Mouse (Mus musculus) spleen, adult 12 weeks (tissue): ENCODE results near the gene Ucp3.
A peak's percentile ranks its signal among the peaks of the same experiment; 100 is the strongest.

ENCODE experiments used
- DNase-seq: peaks from one replicate; pipeline ENCODE4 v3.0.0; 2022; ENCODE audit warnings: low spot score

The Ucp3 gene

DNA sequence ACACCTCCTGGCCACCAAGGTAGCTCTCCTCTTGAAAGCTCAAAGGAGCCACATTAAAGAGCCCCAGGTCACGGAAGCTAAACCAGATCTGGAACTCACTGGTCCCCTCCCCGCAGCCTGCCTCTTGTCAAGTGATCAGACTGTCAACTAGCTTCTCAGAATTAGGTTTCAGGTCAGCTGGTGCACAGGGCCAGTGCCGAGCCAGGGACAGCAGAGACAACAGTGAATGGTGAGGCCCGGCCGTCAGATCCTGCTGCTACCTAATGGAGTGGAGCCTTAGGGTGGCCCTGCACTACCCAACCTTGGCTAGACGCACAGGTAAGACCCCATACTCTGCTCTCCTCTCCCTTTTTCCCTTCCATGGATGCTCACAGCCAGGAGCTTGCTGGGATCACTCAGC lies at the start of gene Ucp3:
Gene Ucp3, plus strand, starts transcription at position 214 of the 400 bp plus-strand sequence.
- DNase-seq: no peak

DNA sequence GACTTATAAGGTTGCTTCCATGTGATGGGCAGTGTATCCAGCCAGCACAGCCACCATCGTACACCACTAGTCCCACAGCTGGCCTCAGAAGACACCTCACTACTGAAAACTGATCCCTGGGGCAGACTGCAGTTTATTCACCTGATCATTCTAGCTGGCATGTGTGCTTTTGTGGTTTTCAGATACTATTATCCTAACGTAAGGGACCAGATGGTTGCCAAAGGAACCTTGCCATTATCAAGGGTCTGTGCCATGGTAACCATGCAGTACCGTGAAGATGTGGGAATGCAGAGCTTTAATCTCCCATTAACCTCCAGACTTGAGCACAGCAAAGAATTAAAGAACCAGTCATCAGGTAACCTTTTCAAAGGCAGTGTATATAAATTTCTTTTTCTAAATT lies 47.0 kb upstream of the Ucp3 start:
- DNase-seq: no peak

DNA sequence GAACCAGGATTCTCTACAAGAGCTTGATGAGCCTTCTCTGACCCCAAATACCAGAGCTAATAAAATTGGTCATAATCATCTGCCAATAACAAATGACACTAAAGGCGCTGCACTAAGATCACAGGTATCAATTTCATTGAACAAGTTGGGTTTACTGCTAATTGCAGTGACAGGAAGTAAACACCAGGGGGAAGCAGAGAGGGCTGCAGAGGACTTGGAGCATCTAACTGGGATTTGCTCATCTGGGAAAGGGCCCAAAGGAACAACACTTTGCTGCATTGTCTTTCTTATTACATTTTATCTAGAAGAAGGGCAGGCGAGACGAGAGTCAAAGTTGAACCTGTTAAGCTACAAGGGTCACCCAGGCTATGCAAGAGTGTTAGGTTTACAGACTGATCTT lies 43.7 kb upstream of the Ucp3 start:
- DNase-seq: peak; percentile 50

DNA sequence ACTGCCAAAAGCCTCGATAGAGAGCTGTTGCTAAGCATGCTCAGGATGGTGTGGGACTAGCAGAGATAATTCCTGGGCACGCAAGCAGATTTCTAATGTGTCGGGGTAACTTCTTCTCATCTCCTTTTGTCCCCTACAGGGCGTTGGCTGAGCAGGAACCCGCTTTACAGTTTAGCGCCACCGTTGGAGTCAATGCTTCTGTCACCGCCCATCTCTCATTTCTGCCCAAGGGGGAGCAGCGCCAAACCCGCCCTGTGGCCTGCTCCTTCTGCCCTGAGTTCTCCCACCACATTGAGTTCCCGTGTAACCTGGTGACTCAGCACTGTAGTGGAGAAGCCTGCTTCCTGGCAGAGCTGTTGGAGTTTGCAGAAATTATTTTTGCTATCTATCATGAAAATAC lies 42.9 kb upstream of the Ucp3 start:
- peak; percentile 30 for DNase-seq

DNA sequence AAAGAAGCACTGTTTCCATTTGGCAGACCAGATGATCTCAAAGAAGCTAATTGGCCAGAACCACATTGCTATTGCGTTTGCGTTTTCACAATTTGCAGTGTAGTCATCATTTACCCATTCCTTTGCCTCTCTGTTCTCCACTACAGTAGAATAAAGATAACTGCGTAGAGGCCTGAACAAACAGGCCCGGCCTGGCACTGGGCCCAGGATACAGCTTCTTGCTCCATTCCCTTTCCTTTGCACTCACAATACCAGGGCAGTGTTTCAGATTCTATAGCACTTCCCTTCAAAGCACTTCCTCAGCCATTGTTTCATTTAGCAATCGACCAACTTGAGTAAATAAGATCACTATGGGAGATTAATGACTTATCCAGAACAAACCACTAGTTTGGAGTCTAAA lies 41.7 kb upstream of the Ucp3 start:
- DNase-seq: peak; percentile 43

DNA sequence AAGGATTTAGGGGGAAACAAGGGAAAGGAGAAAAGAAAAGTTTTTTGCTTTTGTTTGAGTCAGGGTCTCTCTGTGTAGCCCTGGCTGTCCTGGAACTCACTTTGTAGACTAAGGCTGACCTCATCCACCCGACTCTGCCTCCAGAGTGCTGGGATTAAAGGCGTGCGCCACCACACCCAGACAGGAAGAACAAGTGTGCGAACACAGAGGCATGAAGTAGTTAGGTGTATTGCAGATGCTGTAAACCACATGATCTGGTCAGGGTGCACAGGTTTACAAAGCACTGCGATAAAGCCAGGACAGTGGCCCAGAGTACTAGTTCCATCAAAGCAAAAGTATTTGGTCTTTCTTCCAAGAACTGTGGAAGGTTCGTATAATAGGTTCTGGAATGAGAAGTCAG lies 39.5 kb upstream of the Ucp3 start:
- no peak for DNase-seq

DNA sequence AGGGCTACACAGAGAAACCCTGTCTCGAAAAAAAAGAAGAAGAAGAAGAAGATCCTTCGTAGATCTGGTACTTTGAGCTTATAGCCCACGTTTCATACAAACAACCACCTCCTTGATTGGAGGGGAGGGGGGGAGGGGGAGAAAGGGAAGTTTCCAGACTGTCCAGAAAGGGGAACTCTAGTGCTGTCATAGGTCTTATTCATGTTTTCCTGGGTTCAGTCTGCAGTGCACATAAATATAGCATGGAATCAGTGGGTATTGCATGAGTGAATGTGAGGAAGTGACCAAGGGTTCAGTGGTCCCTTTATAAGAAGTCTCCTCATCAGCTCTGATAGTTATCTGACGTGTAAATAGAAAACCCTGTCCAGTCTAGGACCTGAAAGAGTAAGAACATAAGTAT lies 29.1 kb upstream of the Ucp3 start:
- no peak for DNase-seq

DNA sequence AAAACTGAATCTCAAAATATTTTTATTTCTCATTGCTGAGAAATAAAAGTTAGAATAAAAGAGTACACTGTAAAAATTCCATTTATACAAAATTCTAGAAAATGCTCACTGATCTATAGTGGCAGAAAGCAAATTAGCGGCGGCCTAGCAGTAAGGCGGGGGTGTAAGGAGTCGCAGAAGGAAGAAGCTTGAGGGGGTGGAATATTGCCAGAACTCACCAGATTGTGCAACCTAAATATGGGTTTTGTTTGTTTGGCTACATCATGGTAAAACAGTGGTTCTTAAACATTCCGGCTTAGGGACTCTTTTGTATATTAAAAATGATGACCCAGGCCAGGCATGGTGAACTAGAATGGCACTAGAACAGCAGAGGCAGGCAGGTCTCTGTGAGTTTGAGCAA lies 26.5 kb upstream of the Ucp3 start:
- DNase-seq: no peak

DNA sequence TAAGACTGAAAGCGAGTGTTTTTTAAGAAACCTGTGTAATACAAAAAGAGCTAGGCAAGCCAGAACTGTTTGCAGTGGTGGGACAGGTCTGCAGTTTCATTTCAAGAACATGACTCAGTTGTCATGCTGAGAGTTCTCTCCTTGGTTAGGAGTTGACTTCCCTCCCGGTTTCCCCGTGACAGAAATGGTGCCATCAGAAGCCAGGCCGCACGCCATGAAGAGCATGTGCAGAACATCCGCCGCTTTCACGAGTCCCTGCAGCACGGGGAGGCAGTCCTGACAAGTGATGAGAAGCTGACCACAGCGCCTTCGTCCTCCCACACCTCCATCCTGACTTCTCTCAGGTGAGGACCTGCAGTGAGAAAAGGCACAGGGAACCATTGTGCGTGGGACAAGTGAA lies 24.3 kb upstream of the Ucp3 start:
- DNase-seq: no peak

DNA sequence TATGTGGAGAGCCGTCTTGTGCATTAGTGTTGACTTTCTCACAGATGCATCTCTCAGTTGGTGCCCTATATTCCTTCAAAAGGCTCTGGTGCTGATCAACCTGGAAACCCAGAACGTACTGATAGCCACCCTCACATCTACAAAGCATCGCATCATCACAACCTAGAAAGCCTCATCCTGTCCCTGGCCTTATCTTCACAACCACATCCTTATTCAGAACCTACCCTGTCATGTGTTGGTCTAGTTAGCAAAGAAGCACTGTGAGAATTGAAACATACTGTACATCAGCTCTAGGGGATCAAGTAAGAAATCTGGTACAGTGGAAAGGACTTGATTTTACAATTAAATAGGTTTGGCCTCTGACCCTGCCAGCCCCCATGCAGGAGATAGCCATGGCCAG lies 23.8 kb upstream of the Ucp3 start:
- no peak for DNase-seq

DNA sequence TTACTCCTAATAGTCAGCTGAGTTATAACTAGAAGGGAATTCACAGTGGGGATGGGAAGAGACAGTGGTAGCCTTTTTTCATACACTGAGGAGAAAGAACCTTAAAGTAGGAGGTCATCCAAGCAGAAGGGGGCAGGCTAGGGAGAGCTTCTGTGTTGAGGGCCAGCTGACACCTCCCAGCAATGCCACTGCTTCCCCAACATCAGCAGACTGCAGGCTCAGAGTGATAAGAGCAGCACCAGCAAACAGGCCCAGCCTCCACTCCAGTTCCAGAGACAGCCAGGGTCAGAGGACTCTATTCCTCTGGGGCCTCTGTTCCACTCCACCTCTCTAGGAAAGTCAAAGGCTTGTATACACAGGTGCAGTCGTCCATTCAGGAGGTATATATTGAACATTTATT lies 14.6 kb upstream of the Ucp3 start:
- DNase-seq: peak; percentile 48

DNA sequence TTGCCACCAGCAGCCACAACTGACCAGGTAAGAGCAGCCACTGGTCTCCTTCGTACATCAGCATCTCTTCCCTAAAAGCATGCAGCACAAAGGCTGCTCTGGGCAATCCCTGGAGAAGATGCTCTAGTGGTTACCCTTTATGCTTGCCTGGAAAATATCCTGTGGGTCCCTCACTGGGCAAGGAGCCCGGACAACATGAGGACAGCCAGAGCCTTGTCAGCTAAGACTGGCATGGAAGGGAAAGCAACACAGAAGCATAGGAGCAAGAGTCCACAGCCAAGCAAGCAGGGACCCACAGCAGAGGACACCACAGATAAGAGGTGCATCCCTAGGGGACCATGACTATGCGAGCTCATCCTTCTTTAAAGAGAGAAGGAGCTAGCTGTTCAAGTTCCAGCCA lies 12.9 kb upstream of the Ucp3 start:
- no peak for DNase-seq

DNA sequence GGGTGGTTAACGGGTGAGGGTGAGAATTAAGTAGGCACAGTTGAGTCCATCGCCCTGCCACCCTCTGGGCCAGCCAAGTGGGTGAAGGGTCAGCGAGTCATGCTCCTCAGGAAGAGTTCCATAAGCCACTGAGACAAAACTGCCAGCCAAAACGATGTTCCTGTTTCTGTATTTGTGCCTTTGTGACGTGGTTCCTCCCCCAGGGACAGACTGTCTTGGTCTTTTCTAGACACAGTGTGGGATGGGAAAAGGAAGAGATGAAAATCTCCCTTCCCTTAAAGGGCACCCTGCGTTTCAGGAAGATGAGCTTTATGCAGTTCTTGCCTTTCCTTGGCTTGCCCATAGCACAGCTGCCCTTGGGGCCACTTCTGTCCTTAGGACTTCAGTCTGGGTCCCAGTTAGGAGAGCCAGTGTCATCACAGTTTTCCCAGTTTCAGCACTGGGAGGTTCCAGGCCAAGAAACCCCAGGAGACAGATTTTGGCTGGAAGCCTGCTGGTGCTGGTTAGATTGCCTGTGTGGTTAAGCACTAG lies 11.1 kb upstream of the Ucp3 start:
- no peak for DNase-seq

DNA sequence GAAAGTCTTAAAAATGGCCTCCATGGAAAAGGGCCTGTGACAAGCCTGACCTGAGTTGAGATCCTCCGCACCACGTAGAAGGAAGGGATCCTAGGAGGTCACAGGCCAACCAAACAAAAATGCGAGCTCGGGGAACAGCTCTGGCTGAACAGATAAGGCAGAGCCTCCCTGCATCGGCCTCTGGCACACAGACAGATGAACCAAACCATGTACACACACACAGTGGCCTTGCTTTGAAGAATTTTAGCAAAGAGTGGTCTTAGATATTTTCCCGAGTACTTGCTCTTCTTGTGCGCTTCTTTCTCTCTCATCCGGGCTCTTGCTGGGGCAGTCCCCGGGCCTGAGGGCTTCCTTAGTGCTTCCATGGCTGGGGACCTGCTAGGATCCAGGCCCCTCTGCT lies 9.6 kb upstream of the Ucp3 start:
- DNase-seq: peak; percentile 64

DNA sequence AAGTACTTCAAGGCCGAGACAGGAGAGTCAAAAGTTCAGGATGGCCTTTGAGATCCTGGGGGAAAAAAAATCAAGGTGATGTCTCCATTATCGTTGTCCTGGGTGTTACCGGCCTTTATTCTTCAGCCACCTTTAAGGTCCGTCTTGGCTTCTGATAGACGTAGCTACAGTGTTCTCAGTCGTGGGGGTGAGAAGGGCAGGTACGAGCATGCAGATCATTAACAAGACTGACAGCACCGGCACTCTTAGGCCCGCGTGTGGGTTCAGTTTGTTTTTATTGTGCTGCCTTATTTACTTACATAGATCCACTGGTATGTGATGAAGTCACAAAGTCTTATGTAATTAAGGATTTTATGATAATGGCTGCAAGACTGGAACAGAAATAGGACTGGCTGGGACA lies 9.0 kb upstream of the Ucp3 start:
- no peak for DNase-seq

DNA sequence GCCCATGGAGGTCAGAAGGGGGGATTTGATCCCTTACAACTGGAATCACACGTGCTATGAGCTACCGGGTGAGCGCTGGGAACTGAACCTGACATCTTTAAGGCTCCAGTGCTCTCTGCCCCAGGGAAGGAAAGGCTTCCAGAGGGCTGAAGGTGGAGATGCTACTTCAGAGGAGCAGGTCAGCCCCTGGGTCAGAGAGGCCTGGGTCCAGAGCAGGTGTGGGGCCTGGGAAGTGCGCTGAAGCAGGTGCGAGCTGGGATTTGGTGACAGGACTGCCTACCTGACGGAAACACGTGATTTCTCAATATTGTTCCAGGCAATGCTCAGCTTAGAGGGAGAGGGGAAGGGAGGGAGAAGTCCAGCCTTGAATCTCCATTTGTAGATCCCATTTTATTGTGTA lies 8.5 kb upstream of the Ucp3 start:
- no peak for DNase-seq

DNA sequence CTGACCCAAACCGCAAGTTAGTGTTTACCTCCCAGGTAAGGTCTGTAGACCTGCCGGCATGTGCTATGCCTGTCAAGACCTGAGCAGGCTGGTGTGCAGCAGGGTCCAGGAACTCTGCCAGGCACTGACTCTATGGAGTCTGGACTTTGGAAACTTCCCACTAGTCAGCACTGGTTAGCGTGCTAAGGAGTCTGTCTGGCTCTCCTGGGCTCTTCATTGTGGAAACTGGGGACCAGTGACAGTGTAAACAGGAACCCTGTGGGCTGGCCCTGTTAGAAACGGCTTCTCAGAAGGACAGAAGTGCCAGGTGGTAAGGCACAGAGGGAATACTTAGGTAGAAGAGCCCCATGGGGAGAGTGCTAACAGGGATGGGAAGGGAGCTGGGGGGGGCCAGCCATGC lies 7.5 kb upstream of the Ucp3 start:
- no peak for DNase-seq

DNA sequence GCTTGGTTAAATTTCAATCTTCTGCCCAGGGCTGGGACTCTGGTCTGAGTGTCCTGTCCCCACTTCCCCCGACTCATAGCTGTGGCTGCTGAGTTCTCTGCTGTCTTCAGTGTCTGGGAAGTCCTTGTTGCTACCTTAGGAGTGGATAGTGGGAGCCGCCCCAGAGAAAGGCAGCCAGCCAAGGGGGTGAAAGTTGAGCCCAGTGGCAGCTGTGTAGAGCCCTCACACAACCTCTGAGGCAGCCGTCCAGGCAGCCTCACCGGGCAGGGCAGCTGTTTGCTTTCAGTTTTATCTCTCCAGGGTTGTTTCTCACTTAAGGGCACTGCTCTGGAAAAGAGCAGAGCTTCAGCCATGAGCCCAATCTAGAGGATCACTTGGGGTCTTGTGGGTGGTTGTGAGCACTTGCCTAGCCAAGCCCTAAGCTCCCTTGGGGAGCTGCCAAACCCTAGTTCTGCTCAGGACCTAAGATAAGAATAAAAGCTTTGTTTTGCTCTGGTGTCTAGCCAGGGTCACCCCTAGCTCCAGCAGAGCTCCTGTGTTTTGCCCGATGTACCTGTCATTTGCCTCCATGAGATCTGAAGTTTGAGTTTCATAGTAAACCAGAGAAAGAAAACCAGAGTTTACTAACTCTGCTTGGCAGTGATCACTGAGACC lies 7.0 kb upstream of the Ucp3 start:
- peak; percentile 67 for DNase-seq

DNA sequence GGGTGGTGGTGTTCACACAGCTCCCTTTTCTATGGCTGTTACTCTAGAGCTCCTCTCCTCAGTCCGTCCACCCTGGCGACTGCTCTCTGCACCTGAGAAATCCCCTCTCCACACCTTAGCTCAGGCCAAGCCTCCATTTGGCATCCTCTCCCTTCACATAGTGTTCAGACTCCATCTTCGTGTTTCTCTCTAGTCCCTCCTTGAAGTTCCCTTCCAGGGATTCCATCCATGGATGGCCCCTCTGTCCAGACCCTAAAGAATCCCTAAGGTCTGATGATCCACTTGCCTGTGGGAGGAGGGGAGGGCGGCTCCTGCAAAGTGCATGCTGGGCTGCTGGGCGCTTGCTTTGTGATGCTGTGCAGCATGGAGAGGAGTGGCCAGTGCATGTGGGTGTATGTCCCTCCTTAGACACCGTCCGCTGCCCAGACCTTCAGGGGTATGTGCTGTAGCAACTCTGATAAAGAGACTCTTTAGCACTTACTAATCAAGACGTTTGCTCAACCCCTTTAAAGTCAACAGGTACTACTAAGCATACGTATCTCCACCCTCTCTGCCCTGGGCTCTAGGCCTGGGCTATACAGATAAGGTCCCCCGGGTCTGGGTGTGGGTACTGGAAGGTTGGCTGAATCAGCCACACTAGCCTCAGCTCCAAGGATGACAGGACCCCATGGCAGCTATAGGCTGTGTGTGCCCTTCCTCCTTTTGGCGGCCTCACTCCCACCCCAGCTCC lies 5.8 kb upstream of the Ucp3 start:
- peak; percentile 77 for DNase-seq

DNA sequence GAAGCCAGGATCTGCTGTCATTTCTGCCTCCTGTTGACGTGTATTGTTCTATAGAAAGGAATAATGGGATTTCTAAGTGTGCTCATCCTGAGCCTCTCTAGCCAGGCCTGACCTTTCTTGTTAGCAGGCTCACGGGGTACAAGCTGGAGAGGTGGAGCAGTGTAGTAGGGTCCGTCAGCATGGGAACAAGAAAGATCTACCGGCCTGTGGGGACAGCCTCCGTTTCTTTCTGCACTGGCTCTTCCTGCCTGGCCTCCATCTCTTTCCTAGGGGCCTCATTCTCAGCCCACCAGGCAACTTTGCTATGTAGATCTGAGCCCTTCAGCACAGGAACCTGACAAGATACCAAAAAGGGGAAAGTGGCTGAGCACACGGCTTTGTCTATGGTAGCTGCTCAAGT lies 4.0 kb upstream of the Ucp3 start:
- no peak for DNase-seq

DNA sequence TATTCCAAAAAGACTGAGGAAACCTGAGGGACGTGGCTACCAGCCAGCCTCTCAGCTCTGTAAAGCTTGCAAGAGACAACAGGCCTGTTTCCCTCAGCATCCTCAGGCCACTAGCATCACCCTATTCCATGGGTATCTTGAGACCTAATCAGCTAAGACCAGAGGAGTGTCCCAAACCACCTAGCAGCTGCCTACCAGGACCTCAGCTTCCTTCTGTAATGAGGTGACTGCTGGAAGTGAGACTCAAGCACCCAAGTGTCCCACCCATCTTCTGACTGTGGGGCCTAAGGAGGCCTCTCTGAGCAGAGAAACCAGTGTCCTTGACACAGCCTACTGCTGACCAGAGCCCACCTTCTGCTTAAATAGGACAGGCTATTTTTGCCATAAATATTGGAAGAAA lies 3.3 kb upstream of the Ucp3 start:
- no peak for DNase-seq

DNA sequence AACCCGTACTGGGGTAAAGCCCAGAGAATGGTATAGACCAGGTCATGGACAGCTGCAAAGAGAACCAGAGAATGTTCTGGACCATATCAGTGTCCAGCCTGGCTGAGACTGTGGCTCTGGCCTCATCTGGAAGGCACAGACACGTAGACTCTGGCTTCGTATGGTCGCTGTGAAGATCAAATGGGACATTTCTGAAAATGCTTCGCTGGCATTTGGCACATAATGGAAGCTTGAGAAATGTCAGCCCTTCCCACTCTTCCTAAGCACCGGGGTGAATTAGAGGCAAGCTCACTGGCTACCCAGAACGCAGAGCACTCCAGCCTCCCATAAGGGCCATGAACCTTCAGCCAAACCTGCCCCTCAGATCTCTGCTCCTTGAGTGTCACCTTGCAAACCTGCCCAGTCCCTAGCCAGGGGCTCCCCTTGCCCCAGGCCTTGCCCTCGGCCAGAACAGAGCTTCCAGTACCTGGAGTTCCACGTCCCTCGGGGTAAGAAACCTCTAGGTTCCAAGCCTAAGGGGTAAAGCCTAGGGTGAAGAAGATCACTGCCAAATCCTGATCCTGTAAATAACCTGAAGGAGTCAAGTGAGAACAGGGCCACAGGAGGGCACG lies 1.9 kb upstream of the Ucp3 start:
- no peak for DNase-seq

DNA sequence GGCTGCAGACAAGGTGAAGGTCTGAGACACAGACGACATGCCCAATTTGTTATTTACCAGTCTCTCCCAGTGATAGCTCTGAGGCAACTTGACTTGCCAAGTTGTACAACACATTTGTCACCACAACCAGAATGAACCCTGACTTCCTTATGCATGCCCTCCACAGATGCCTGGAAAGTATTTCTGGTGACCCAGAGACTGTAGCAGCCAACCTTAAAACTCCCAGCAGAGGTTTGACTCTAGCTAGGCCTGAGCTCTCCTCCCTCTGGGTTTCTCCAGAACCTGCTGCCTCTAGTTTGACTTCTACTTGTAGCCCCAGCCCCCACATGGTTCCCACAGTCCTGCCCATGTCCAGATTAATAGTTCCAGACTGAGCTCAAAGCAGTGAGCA lies 1.4 kb upstream of the Ucp3 start:
- no peak for DNase-seq
